20 mouse cellular contexts compared by ENCODE assay signal in genomic region chr4:48012209-48012608, GRCm38 (mm10). TPM values are rescaled to one million over a fixed set of nuclear protein-coding genes. Genes with fewer than 3 reads are reported as not detected.
A peak's percentile ranks its signal among the peaks of the same experiment; 100 is the strongest.
DNase-seq lines count a peak whose midpoint lies in the region; ATAC-seq lines count a peak whose summit lies in the region.
"Had no signal": no experiment of that assay in that cellular context is flagged by ENCODE, and none has a peak within 500 bp of the region (broad histone marks: within the 10 kb centered on the region; RNA-seq: fewer than 3 reads in every experiment).

No protein-coding gene starts in this region.

- DNase-seq in thymus, postnatal 25 days, result peak; percentile 8
- DNase-seq in thymus, postnatal 4 days, result no peak
- peak; percentile 6 to 26 for DNase-seq in CD8-positive naive resting alpha-beta T cell, adult 2 months (ENCODE audit: low read depth in 2 of 2, low spot score in 2 of 2)
- DNase-seq in lung, postnatal 4 days, result no peak
- DNase-seq in ovary, postnatal 10 days (ENCODE audit: low spot score), result no peak
- DNase-seq in layer of hippocampus, adult 18-20 months (ENCODE audit: low spot score in 2 of 2), result no peak
- DNase-seq: adrenal gland, postnatal 25 days; cerebellum, adult 8-10 months; gastrocnemius, postnatal 14 days; kidney, postnatal 4 days; left cerebral cortex, postnatal 4 days; retina, postnatal 1 day; right cerebral cortex, postnatal 25 days; spleen, adult 18-20 months had no signal

- ATAC-seq in inflammation-experienced regulatory T-cells, adult 6 months, result peak; percentile 93
- ATAC-seq: forebrain, embryonic 14.5 days; hindbrain, embryonic 16.5 days; intestine, postnatal 0 days; midbrain, embryonic 16.5 days had no signal

RNA-seq across cellular contexts. Expression of gene Nr4a3, which starts 32.7 kb away (rescaled TPM):
- 1 to 10 TPM; 1.9 to 3.6 (median 2.7) TPM for polyA plus RNA-seq in inflammation-experienced regulatory T-cells, adult 6 months (2017; shearing (Covaris generic))
- 10 to 100 TPM; 61.0 to 87.4 TPM for total RNA-seq in layer of hippocampus, adult 18-20 months (2021)
- polyA plus RNA-seq: liver, embryonic 15.5 days had no signal

Comparison
In these comparisons a context has a peak if more than half of its experiments do, and no peak if none do; other contexts are left out.
1. DNase-seq: peak in thymus, postnatal 25 days (single experiment) and CD8-positive naive resting alpha-beta T cell, adult 2 months (2 of 2); none in thymus, postnatal 4 days (single experiment), lung, postnatal 4 days (0 of 2), ovary, postnatal 10 days (single experiment) and layer of hippocampus, adult 18-20 months (0 of 2).